Mouse (Mus musculus): ENCODE results near the gene Dlgap3.

DNA sequence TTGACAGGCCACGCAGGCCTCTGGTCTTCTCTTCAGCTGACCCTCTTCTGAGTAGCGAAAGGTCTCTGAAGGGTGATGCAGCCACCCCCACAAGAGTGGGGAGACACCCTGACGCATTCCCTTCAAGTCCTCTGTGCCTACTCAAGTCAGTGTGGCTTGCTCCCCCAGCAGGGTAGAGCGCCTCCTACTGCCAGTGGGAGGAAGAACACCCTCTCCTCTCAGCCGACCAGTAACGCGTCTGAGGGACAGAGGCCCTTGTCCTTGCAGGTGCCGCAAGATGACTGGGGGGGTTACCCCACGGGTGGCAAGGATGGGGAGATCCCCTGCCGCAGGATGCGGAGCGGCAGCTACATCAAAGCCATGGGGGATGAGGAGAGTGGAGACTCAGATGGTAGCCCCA, 30.4 kb downstream of the Dlgap3 start:
- TF ChIP-seq CTCF (IDR thresholded peaks at IDR 0.05; ENCODE audit: low read depth, low read length) (peak; percentile 45), POLR2A (IDR thresholded peaks at IDR 0.05; ENCODE audit: extremely low read depth, insufficient read depth, low read length) (no peak)
